Mouse (Mus musculus) liver, adult 2 months (tissue): Measurements from ENCODE around the gene Slc36a3.

Experiments
- CTCF ChIP-seq: fragments of 200-500 bp; IDR thresholded peaks from 2 replicates; pipeline ENCODE4 v1.5.1; 2011; ENCODE audit warnings: low read depth, low read length, control low read depth
- POLR2A ChIP-seq: fragments of 200-500 bp; IDR thresholded peaks from 2 replicates; pipeline ENCODE4 v1.6.1; 2011; ENCODE audit warnings: low read length, control low read depth; ENCODE audit not compliant: insufficient read depth; ENCODE audit errors: extremely low read depth

DNA sequence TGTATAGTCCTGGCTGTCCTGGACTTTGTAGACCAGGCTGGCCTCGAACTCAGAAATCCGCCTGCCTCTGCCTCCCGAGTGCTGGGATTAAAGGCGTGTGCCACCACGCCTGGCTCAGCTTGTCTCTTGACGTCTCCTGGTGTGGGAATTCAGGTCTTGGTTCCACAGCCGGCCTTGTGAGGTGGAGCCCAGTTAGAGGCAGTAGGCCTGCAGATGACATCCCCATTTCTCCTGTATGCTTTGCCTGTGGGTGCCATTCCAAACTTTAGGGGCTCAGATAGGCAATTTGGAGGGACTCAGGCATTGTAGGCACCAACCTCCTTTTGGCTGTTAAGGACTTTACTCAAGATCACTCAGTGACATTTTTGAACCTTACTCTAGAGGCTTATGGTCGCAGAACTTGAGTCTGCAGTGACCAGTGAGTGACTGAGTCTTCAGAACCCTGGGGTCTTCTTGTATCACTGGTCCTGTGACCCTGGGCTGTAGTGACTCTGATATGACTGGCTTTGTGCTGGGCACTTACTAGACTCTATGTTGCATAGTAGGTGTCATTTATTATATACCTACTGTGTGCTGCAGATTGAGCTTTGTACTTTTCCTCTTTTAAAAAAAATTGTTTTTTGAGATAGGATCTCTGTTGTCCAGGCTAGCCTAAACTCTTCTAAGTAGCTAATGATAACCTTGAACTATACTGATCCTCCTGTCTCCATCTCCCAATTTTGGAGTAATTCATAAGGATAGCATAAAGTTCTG, 52.3 kb downstream of the Slc36a3 start:
- no peak for TF ChIP-seq CTCF
- no peak for TF ChIP-seq POLR2A
